Mouse (Mus musculus) B cell, adult 2 months (primary cell): Measurements from ENCODE around the gene Il27.

ENCODE experiments used
- DNase-seq, 2 experiments: peaks; one replicate each; pipeline ENCODE4 v3.0.0; 2022

Gene Il27

DNA sequence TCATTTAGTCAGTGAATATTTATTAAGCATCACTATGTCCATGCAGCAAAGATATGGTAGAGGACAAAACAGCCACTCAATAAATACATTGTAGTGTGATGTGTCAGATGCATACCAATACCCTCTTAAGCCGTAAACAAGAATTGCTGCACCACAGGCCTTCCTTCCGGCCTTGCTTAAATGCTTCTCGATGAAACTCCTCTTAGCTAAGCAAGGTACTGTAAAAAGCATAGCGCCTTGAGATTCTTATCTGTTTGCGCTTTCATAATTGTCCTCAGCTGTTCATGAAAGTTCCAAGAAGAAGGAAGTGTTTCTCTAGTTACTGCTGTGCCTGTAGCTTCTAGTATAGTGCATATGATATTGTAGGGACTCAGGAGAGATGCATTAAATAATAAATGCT, 11.9 kb upstream of the Il27 start:
- no peak for DNase-seq

DNA sequence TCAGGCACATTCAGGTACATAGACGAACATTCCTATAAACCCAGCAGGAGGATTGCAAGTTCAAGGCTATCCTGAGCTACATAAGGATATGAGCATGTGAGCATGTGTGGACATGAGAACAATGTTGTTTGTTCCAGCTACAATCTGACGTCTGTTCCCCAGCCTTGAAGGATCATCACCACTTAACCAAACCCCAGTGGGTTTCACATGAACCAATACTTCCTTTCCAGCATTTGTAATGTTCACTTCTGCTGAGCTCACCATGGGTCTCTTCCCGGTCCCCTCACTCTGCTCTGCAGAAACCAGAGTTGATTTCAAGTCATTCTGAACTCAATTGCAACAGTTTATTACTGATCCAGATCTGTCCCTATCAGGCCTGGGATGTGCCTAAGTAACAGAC, 7.9 kb upstream of the Il27 start:
- no peak for DNase-seq

DNA sequence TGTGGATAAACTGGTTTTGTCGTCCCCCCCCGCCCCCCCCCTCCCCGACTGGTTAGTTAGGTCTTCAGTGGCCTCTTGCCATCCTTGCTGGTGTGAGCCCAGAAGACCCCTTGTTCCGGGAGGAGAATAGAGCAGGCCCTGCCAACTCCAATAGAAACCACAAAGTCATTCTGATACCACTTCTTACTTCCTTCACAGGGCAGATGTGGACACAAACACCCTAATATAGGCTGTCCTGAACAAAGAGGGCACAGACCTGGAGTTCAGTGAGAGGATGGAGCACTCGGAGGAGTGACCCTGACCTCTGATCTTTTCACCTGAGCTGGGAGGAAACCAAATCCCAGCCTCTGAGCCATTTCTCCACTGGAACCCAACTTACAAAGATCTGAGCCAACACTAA, 7.2 kb upstream of the Il27 start:
- no peak for DNase-seq

DNA sequence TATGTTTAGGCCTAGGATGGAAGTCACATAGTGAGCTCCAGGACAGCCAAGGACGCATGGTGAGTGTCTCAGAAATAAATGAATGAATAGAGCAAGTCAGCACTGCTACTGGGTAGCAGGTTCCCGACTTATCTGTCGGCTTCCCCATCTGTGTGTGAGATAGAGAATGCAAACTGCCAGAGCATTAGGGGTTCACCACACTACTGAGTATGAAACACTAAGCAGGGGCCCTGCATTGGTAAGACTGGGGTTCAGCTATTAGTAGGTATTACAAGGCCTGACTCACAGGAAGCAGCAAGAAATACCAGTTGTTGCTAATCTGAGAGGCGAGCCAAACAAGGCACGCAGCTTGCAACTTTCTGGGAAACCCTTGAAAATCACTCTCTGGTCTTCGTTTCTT, 4.2 kb upstream of the Il27 start:
- DNase-seq, result no peak

DNA sequence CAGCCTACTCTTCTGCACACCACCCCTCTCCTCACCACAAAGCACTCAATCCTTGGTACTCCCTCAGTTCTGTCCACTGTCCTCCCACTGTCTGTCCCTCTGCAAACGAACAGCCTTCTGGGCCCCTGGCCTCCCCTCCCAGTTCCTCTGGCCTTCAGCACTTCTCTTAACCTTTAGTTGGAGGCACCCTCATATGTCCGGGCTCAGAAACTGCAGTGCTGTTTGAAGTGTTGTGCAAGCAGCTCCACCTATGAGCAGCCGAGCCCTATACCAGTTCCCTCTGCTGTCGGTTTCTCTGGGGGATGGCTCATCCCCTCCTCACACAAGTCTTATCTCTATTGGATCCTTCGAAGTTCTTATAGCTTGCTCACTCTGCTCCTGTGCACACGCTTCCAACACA, 1.7 kb upstream of the Il27 start:
- no peak for DNase-seq

DNA sequence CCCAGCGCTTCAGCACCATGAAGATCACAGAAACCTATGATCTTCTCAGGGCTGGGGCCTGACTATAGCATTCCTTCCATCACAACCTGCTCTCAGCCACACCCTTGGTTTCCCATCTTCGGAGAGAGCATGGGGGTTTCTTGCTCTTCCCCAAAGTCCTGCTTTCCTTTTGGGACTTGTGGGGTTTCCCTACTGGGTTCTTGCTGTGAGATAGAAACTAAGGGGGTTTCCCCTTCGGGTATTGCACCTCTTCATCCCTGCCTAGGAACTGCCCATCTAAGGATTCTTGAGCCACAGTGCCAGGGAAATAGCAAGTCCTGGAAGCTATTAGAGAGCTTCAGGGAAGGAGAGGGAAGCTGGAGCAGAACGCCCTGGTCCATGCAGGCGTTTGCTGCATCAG, 1.1 kb upstream of the Il27 start:
- no peak for DNase-seq

DNA sequence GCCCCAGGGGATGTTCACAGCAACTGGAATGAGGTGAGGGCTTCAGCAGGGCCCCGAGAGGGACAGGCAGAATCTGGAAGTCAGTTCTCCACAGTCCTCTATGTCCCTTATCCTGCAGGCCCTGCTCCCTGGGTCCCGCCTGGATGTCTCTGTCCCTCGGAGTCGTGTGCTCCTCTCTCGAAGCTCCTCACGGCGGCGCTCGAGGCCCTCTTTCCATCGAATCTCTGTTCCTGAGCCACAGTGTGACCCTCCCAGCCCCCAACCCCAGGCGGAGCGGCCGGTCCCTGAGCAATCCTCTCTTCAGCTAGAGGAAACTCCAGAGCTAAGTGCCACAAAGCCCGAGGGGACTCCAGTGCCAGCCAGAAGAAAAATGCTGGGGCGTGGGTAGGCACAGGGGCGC, 7.0 kb downstream of the Il27 start:
- no peak for DNase-seq

DNA sequence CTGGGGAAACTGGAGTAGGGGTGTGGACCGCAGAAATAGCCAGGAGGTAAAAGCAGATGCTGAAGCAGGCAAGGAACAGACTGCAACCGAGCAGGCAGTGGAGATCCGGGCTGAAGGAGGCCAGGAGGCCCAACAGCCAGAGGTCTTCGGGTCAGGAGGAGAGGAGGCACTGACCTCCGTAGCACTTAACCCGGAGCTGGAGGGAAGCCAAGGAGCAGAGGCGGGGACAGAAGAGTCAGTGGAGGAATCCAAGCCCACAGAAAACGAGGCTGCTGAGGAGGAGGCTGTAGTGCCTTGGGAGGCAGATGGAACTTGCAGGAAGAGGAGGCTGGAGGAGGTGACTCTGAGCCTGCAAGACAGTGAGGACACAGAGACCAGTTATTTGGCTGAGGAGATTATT, 7.9 kb downstream of the Il27 start:
- no peak for DNase-seq

DNA sequence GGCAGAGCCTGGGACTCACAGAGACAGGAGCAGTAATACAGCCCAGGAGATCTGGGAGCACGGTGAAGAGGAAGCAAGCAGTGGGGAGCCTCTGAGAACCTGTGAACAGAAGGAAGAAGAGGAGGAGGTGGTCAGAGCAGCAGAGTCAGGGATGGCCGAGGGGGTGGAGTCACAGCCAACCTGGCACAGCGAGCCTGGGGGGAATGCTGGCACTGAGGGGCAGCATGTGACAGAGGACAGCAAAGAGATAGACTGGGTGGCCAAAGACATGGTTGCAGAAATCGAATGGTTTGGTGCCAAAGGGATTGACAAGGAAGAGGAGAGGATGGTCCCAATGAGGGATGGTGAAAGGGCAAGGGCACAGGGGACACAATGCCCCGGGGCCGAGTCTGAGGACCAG, 9.0 kb downstream of the Il27 start, which contains the start of gene Cln3:
Gene Cln3, minus strand, starts transcription at position 101 of the 400 bp plus-strand sequence.
- no peak for DNase-seq

DNA sequence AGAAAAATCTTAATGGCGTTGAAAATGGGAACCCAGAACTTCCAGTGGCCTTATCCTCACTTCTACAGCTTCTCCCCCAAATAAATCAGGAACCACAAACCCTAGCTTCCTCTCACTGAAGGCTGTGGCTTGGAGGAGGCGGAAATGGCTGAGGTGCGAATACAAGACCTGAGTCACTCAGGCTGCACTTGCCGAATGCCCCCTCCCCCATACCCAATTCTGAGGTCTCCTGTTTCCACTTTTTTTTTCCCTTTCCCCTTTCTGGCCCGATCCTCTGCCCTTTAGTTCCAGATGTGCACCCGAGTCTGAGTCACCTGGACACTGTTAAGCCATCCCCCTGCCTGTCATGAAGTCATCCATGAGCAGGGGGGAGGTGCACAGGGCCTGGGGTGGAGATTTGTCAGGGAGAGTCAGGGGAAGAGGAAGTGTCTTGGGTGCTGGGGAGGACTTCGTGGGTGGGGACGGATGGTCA, 10.2 kb downstream of the Il27 start, which contains the start of gene Apobr:
Gene Apobr, plus strand, starts transcription at position 437 of the 472 bp plus-strand sequence.
- DNase-seq, result peak; percentile 20 to 28

DNA sequence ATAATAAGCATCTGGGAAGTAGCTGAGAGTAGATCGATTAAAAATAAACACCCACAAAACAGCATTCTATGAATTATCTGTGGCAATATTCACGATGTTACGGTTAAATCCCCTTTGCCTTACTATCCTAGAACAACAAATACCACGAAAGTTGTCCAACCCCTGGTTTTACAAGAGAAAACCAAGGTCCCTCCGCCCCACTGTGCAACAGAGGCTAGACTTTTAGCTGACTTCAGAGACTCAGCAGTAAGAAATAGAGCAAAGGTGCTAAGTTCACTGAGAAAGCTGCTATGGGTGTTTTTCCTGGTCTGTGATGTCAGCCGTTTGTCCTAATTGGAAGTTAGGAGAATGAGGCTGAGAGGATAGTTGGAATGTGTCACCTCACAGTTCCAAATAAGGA, 11.0 kb downstream of the Il27 start:
- DNase-seq, result no peak

DNA sequence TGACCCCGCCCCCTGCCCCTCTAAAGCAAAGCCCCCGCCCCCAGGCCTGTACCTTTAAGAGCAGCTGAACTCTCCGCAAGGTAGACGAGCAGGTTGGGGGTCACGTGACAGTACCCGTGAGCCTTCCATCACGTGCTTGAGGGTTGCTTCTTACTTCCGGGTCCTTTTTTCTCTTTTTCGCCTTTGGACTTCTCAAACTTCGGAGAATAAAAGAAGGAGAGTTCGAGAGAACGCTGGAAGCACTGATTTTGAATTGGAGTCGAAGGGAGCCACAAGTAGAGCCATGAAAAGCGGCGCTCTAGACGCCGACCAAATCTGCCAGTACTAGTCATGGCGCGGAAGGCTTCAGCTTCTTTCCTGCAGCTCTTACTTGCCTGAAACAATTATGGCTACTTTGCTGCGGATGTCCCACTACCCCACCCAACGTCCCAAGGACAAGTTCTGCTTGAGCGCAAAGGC, 11.5 kb downstream of the Il27 start:
- DNase-seq, result peak; percentile 84 to 85

DNA sequence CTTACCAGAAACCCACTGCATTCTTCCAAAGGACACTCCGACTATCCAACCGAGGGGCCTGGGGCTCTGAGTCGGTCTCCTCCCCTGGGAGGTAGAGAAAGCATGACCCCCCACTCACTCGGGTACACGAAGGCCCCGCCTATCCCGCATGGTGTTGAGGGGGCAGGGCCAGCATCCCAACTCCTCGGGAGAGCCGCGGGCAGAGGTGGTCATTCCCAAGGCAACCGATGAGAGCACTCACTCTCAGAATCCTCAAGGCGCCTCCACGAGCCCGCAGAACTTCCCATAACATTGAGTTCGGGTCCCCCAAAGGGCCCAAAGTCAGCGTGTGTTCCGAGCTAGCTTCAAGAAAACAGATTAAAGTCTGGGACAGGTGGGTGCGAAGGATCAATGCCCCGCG, 12.0 kb downstream of the Il27 start:
- DNase-seq, result no peak

DNA sequence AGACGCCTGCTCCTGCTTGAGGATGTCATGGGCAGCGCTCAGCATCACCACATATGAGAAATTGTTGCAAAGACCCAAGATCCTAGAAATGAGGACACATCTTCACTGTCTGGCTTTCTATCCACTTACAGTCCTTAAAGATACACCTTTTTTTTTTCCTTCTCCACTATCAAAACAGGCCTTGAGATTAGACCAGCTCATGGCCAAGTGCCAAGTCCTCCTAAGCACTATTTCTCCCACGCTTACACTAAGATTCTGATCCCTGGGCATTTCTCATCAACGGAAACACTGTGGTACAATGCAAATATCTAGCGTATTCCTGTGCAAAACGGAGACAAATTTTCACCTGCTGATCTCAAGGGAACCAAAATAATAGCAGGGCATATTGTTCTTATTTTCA, 13.1 kb downstream of the Il27 start:
- DNase-seq, result no peak

DNA sequence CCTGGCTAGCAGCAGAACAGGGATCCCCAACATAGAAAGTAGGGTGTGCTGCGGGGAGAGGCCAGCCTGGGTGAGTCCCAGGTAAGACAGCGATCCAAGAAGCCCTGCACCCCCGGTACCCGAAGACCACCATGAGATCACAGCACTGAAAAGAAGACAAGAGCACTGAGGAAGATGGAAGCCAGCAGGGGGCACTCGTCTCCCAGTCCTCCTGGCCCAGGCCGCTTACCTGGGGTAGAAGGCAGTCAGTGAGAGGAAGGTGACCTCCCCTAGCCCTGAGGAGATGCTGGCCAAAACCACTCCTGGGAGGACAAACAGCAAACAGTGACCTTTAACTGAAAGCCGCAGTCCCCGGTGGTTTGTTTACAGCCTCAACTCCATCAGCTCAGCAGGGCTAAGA, 15.6 kb downstream of the Il27 start:
- peak; percentile 64 to 65 for DNase-seq

DNA sequence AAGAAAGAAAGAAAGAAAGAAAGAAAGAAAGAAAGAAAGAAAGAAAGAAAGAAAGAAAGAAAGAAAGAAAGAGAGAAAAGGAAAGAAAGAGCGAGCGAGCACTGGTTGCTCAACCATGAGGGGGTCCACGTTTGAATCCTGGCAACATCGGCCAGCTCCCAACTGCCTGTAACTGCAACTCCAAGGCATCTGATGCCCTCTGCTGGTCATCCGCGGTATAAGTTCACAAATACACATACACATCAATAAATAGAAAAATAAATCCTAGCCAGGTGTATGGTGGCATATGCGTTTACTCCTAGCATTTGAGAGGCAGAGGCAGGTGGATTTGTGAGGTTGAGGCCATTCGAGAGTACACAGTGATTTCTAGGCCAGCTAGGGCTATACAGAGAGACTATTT, 17.8 kb downstream of the Il27 start:
- peak; percentile 64 to 68 for DNase-seq

DNA sequence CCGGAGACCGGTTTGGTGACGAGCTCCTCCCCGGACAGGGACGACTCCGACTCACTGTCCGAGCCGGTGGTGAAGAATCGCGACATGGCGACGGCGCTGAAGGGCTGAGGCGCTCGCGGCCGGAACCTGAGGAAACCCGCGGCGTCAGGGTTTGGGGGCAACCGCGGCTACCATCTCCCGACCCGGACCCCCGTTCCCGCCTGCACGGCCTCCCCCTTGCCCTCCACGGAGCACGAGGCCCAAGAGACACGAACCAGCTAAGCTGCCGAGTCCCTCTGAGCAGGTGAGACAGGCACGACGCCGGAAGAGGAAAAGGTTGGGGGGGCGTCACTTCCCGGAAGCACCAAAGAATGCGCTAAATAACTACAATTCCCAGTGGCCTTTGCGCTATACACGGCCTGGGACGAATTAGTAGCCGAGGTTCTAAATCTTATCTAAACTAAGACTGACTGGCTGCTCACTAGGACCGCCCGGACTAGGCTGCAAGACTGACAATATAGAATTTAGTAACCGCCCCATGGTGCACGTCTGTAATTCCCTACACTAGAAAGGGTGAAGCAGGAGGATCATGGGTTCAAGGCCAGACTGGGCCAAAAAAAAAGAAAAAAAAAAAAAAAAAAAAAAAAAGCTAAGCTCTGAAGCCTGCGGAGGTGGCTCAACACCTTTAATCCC, 28.5 kb downstream of the Il27 start, which contains the start of gene Eif3c:
Gene Eif3c, minus strand, starts transcription at position 318 of the 672 bp plus-strand sequence.
- DNase-seq, result peak; percentile 86 to 89

DNA sequence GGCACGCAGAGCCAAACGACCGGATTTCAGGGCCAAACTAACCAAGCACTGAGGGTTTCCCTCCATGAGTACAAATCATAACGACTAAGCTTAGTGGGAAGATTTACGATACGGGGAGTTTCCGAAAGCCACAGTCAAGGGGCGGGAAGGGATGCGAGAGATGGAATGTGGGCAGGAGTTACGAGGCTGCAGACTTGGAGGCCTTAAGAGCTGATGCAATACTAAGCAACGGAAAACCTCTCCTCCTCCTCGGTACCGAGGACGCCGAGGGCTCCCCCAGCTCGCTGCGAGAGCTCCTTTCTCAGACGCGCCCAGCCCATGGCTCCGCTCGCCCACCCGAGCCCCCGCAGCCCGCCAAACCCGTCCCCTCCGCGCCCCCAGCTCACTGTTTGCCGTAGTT, 29.0 kb downstream of the Il27 start:
- DNase-seq, result no peak

DNA sequence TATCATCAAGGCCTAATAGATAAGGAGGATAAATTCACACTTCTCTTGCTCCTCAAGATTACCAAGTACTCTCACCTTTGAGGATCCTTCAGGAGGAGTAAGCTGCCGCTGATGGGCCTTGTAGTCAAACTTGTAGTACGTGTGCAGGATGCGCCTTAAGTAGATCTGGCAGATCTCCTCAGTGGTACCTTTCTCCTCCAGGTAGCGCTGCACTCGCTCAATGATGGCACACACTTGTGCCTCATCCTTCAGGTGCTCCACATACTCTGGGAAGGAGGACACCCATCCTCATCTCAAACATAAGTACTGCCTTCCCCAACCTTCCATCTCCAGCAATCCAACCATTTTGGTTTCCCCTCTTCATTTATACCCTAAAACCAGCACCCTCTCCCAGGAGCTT, 38.1 kb downstream of the Il27 start:
- DNase-seq, result no peak

DNA sequence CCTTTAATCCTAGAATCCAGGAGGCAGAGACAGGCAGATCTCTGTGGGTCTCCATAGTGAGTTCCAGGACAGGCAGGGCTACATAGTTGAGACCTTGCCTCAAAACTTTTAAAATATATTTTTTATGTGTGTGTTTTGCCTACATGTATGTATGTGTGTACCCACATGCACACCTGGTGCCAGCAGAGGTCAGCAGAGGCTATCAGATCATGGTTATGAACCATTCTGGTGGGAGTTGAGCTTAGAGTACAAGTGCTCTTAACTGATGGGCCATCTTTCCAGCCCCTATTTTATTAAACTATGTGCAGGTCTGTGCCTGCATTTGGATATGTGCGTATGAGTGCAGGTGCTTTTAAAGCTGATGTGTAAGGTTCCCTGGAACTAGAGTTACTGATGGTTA, 39.9 kb downstream of the Il27 start:
- peak; percentile 35 to 48 for DNase-seq

DNA sequence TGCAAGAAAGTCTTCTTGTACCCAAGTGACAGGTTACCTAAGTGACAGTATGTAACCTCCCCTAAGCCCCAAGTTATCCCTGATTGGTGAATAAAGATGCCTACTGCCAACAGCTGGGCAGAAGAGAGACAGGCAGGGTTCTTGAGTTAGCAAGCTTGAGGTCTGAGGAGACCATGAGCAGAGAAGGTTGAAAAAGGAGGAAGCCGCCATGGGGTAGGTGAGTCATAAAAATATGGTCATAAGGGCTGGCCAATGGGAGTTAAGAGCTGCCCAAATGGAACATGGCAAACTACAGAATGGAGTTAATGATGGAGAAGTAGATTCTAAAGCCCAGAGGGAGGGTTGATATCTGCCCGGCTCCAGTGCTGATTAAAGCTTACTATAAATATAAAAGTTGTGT, 49.1 kb downstream of the Il27 start:
- no peak for DNase-seq

DNA sequence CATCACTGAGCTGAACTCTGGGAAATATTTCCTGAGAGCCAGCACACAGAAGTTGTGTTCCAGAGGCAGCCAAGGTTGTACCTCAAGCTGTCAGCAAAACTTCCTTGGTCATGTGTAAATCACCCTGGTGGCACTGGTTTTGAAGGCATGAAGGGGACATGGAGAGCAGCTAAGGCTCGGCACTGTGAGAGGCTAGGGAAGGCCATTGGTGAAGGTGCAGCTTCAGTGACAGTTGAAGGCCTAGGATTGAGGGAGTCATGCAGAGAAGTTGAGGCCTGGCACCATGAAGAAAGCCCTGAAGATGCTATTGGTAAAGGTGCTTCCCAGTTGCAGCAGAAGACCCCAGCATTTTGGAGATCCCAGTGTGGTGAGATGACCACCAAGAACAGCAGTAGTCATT, 53.1 kb downstream of the Il27 start:
- DNase-seq, result no peak
